Mouse (Mus musculus) forebrain, embryonic 15.5 days (tissue): ENCODE measurements around the gene Apba2. TPM values are rescaled to one million over a fixed set of nuclear protein-coding genes. Genes with fewer than 3 reads are reported as not detected.

Experiments
- polyA plus RNA-seq: library from polyadenylated mRNA; unstranded; fragments of >200 nt; fragmentation: Nextera tagmentation; extraction: Ambion mirVana; gene quantifications from 2 replicates; pipeline ENCODE4 v1.2.1, GENCODE M21; 2015

Gene Apba2
- polyA plus RNA-seq, 1 experiment from 2014 or later, result 159 TPM

Other genes with a start within 250 kb of the Apba2 start
- gene Mtmr10, start 214.1 kb upstream of the Apba2 start, polyA plus RNA-seq, result 7.5 and 8.7 TPM in 2 replicates
- 7.5 and 8.5 TPM in 2 replicates for gene Fan1, start 127.6 kb upstream of the Apba2 start, polyA plus RNA-seq
- gene Mphosph10, start 109.4 kb upstream of the Apba2 start, polyA plus RNA-seq, result 27.7 and 30.2 TPM in 2 replicates
- 31.9 and 38.0 TPM in 2 replicates for gene Mcee, start 109.1 kb upstream of the Apba2 start, polyA plus RNA-seq